ENCODE assay signal across 34 mouse cellular contexts in the genomic region with DNA sequence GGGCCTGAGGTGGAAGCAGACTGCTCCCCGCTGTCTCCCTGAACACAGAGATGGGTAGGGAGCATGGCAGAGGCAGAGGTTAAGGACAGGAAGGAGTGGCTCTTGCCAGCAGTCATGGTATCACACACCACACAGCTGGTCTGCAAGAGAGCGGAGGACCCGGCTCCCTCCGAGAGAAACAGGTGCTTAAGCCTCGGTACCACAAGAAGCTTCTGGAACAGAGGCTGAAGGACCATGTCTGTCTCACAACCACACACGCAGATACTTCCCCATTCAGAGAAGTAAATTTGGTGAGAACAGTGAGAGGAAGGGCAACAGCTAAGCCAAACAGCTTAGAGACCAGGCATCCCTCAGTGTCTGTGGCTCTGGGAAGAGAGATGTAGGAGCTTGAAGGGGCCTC. TPM values are rescaled to one million over a fixed set of nuclear protein-coding genes. Genes with fewer than 3 reads are reported as not detected.
DNase-seq lines count a peak whose midpoint lies in the region; ATAC-seq and TF ChIP-seq lines count a peak whose summit lies in the region.
"Had no signal": no experiment of that assay in that cellular context is flagged by ENCODE, and none has a peak within 500 bp of the region (broad histone marks: within the 10 kb centered on the region; RNA-seq: fewer than 3 reads in every experiment).

No protein-coding gene starts in this region.

- peak overlapping the region; percentile 12; the same call in 1 of the 2 replicates for H3K9ac ChIP-seq in forebrain, embryonic 11.5 days (ENCODE audit: low read length)
- no peak overlapping the region; the same call in 1 of the 2 replicates for H3K9ac ChIP-seq in forebrain, embryonic 13.5 days
- no peak overlapping the region for H3K9ac ChIP-seq in neural tube, embryonic 13.5 days
- no peak overlapping the region for H3K9ac ChIP-seq in neural tube, embryonic 15.5 days (replicated peaks)
- H3K9ac ChIP-seq: embryonic facial prominence, embryonic 15.5 days; limb, embryonic 12.5 days; liver, embryonic 14.5 days; lung, embryonic 15.5 days had no signal

- peaks cover 6% of the 10 kb centered on the region; the same call in 1 of the 2 replicates for H3K27me3 ChIP-seq in forebrain, embryonic 11.5 days (ENCODE audit: control insufficient read depth, insufficient read depth, low read length)
- peaks cover 8% of the 10 kb centered on the region; the same call in 1 of the 2 replicates for H3K27me3 ChIP-seq in forebrain, embryonic 13.5 days
- peaks cover 11% of the 10 kb centered on the region for H3K27me3 ChIP-seq in neural tube, embryonic 13.5 days
- peaks cover 5% of the 10 kb centered on the region; the same call in 1 of the 2 replicates for H3K27me3 ChIP-seq in neural tube, embryonic 15.5 days (replicated peaks)

- no peak for TF ChIP-seq CTCF in left cerebral cortex, adult 2 months (IDR thresholded peaks at IDR 0.05)

- 91% methylated on average over 6 of the region's 6 CpGs for WGBS in forebrain, embryonic 11.5 days
- 91% methylated on average over 6 of the region's 6 CpGs for WGBS in forebrain, embryonic 13.5 days
- 89% methylated on average over 6 of the region's 6 CpGs for WGBS in neural tube, embryonic 13.5 days
- WGBS in neural tube, embryonic 15.5 days = 93% methylated on average over 6 of the region's 6 CpGs

- DNase-seq in forebrain, embryonic 11.5 days (ENCODE audit: low spot score) = no peak
- DNase-seq in left cerebral cortex, adult 2 months (ENCODE audit: extremely low spot score in 1 of 2, low spot score in 2 of 2) = no peak
- no peak for DNase-seq in left cerebral cortex, adult 8-10 months (ENCODE audit: low spot score in 2 of 2)
- DNase-seq in neural tube, embryonic 10.5 days (ENCODE audit: extremely low spot score, low spot score) = no peak
- DNase-seq in Muller cell, postnatal 12 days (ENCODE audit: inconsistent ontology term) = no peak
- DNase-seq: adrenal gland, postnatal 10 days; cerebellum, adult 18-20 months; cerebellum, postnatal 25 days; embryo, embryonic 11 days; heart, postnatal 4 days; kidney, adult 18-20 months; lung, postnatal 36 days; right cerebral cortex, adult 18-20 months; right cerebral cortex, postnatal 4 days; thymus, adult 18-20 months; thymus, postnatal 36 days had no signal

- H3K36me3 ChIP-seq in forebrain, embryonic 11.5 days (ENCODE audit: control insufficient read depth, insufficient read depth, low read length) = no peaks in the 10 kb centered on the region
- H3K36me3 ChIP-seq in forebrain, embryonic 13.5 days (ENCODE audit: poor library complexity, severe bottlenecking) = no peaks in the 10 kb centered on the region
- H3K36me3 ChIP-seq in neural tube, embryonic 13.5 days = no peaks in the 10 kb centered on the region
- H3K36me3 ChIP-seq in neural tube, embryonic 15.5 days = no peaks in the 10 kb centered on the region
- H3K36me3 ChIP-seq: embryonic facial prominence, embryonic 15.5 days; heart, embryonic 10.5 days; limb, embryonic 12.5 days; lung, embryonic 15.5 days had no signal

- no peaks in the 10 kb centered on the region for H3K9me3 ChIP-seq in forebrain, embryonic 11.5 days (ENCODE audit: control insufficient read depth, low read length)
- no peaks in the 10 kb centered on the region for H3K9me3 ChIP-seq in forebrain, embryonic 13.5 days (replicated peaks)
- H3K9me3 ChIP-seq in neural tube, embryonic 13.5 days = no peaks in the 10 kb centered on the region
- H3K9me3 ChIP-seq in neural tube, embryonic 15.5 days (replicated peaks) = no peaks in the 10 kb centered on the region
- H3K9me3 ChIP-seq: embryonic facial prominence, embryonic 15.5 days; G1E; heart, embryonic 10.5 days; limb, embryonic 12.5 days; lung, embryonic 15.5 days; megakaryocyte, embryonic 14.5 days had no signal

- peaks cover 4% of the 10 kb centered on the region; the same call in 1 of the 2 replicates for H3K4me1 ChIP-seq in forebrain, embryonic 11.5 days (replicated peaks; ENCODE audit: control insufficient read depth, insufficient read depth, low read length)
- peaks cover 10% of the 10 kb centered on the region for H3K4me1 ChIP-seq in forebrain, embryonic 13.5 days
- peaks cover 9% of the 10 kb centered on the region for H3K4me1 ChIP-seq in neural tube, embryonic 13.5 days (replicated peaks)
- peaks cover 13% of the 10 kb centered on the region for H3K4me1 ChIP-seq in neural tube, embryonic 15.5 days

- no peak for ATAC-seq in forebrain, embryonic 11.5 days (replicated peaks; ENCODE audit: low FRiP score)
- ATAC-seq in forebrain, embryonic 13.5 days = no peak
- no peak for ATAC-seq in neural tube, embryonic 13.5 days (ENCODE audit: low read depth)
- no peak for ATAC-seq in neural tube, embryonic 15.5 days (ENCODE audit: low FRiP score)
- ATAC-seq: activated CD4-positive, CD25-positive, alpha-beta regulatory T cell, adult 4 months; inflammation-experienced regulatory T-cells, adult 6 months had no signal

- no peak overlapping the region for H3K4me2 ChIP-seq in forebrain, embryonic 11.5 days (ENCODE audit: low read depth, low read length, severe bottlenecking)
- no peak overlapping the region for H3K4me2 ChIP-seq in forebrain, embryonic 13.5 days
- no peak overlapping the region for H3K4me2 ChIP-seq in neural tube, embryonic 13.5 days
- H3K4me2 ChIP-seq in neural tube, embryonic 15.5 days = no peak overlapping the region
- H3K4me2 ChIP-seq: embryonic facial prominence, embryonic 15.5 days; limb, embryonic 12.5 days; lung, embryonic 15.5 days had no signal

- intact Hi-C loops in left cerebral cortex, adult 2 months (cut with DNase I) = no loop called here

- H3K4me3 ChIP-seq in forebrain, embryonic 11.5 days (ENCODE audit: low read depth, low read length) = no peak overlapping the region
- no peak overlapping the region for H3K4me3 ChIP-seq in forebrain, embryonic 13.5 days
- no peak overlapping the region for H3K4me3 ChIP-seq in left cerebral cortex, adult 2 months
- no peak overlapping the region for H3K4me3 ChIP-seq in neural tube, embryonic 13.5 days
- H3K4me3 ChIP-seq in neural tube, embryonic 15.5 days (replicated peaks) = no peak overlapping the region
- H3K4me3 ChIP-seq: embryonic facial prominence, embryonic 15.5 days; heart, embryonic 10.5 days; limb, embryonic 12.5 days; lung, embryonic 15.5 days had no signal

- H3K27ac ChIP-seq in forebrain, embryonic 11.5 days (ENCODE audit: low read depth, low read length) = no peak overlapping the region
- no peak overlapping the region for H3K27ac ChIP-seq in forebrain, embryonic 13.5 days
- H3K27ac ChIP-seq in left cerebral cortex, adult 2 months = peak overlapping the region; percentile 71
- peak overlapping the region; percentile 42 for H3K27ac ChIP-seq in neural tube, embryonic 13.5 days (replicated peaks)
- H3K27ac ChIP-seq in neural tube, embryonic 15.5 days (replicated peaks) = peak overlapping the region; percentile 33; the same call in 1 of the 2 replicates
- H3K27ac ChIP-seq: embryonic facial prominence, embryonic 15.5 days; heart, embryonic 10.5 days; kidney, postnatal 0 days; limb, embryonic 12.5 days; liver, embryonic 14.5 days; lung, embryonic 15.5 days had no signal

RNA-seq across cellular contexts. Expression of a gene that starts 3.9 kb away (rescaled TPM):
- polyA plus RNA-seq in forebrain, embryonic 11.5 days (2014; fragmentation: Nextera tagmentation; extraction: Ambion mirVana) = 37.1 and 43.0 TPM in 2 replicates
- polyA plus RNA-seq in forebrain, embryonic 13.5 days (2015; fragmentation: Nextera tagmentation; extraction: Ambion mirVana) = 28.1 and 30.6 TPM in 2 replicates
- total RNA-seq in left cerebral cortex, adult 2 months (2021) = 10 to 100 TPM; 61.5 to 63.2 TPM
- total RNA-seq in left cerebral cortex, adult 8-10 months (2022) = 10 to 100 TPM; 57.0 to 73.5 (median 61.5) TPM
- 38.7 and 38.9 TPM in 2 replicates for polyA plus RNA-seq in neural tube, embryonic 13.5 days (2015; fragmentation: Nextera tagmentation; extraction: Ambion mirVana)
- 39.6 and 41.1 TPM in 2 replicates for polyA plus RNA-seq in neural tube, embryonic 15.5 days (2015; fragmentation: Nextera tagmentation; extraction: Ambion mirVana)

RNA-seq across cellular contexts. Expression of a gene that starts 33.3 kb away (rescaled TPM):
- polyA plus RNA-seq in forebrain, embryonic 11.5 days (2014; fragmentation: Nextera tagmentation; extraction: Ambion mirVana) = not detected in 2 replicates
- polyA plus RNA-seq in forebrain, embryonic 13.5 days (2015; fragmentation: Nextera tagmentation; extraction: Ambion mirVana) = 0.25 TPM in 1 of 2 replicates, not detected in the other
- total RNA-seq in left cerebral cortex, adult 2 months (2021) = not detected
- under 1 TPM in 1 of 4 experiments, not detected in 3; 0.53 TPM for total RNA-seq in left cerebral cortex, adult 8-10 months (2022)
- 0.23 and 0.31 TPM in 2 replicates for polyA plus RNA-seq in neural tube, embryonic 13.5 days (2015; fragmentation: Nextera tagmentation; extraction: Ambion mirVana)
- polyA plus RNA-seq in neural tube, embryonic 15.5 days (2015; fragmentation: Nextera tagmentation; extraction: Ambion mirVana) = 0.46 and 0.50 TPM in 2 replicates
- total RNA-seq: gastrocnemius, adult 8-10 months; heart, postnatal 4 days; layer of hippocampus, postnatal 25 days had no signal
- polyA plus RNA-seq: gonadal fat pad, adult 2 months; heart, embryonic 10.5 days; heart, embryonic 16.5 days; inflammation-experienced regulatory T-cells, adult 6 months; lung, embryonic 15.5 days; stomach, embryonic 14.5 days had no signal

RNA-seq across cellular contexts. Expression of a gene that starts 38.1 kb away (rescaled TPM):
- 53.1 and 60.9 TPM in 2 replicates for polyA plus RNA-seq in forebrain, embryonic 11.5 days (2014; fragmentation: Nextera tagmentation; extraction: Ambion mirVana)
- 57.5 and 60.9 TPM in 2 replicates for polyA plus RNA-seq in forebrain, embryonic 13.5 days (2015; fragmentation: Nextera tagmentation; extraction: Ambion mirVana)
- 10 to 100 TPM; 31.4 to 62.5 TPM for total RNA-seq in left cerebral cortex, adult 2 months (2021)
- 10 to 100 TPM; 26.1 to 35.5 (median 27.9) TPM for total RNA-seq in left cerebral cortex, adult 8-10 months (2022)
- polyA plus RNA-seq in neural tube, embryonic 13.5 days (2015; fragmentation: Nextera tagmentation; extraction: Ambion mirVana) = 59.9 and 60.1 TPM in 2 replicates
- 51.1 and 52.8 TPM in 2 replicates for polyA plus RNA-seq in neural tube, embryonic 15.5 days (2015; fragmentation: Nextera tagmentation; extraction: Ambion mirVana)

Comparison
In these comparisons a context has a peak if more than half of its experiments do, and no peak if none do; other contexts are left out.
1. H3K27ac ChIP-seq: peak in left cerebral cortex, adult 2 months (single experiment), neural tube, embryonic 13.5 days (single experiment) and neural tube, embryonic 15.5 days (single experiment); none in forebrain, embryonic 11.5 days (single experiment) and forebrain, embryonic 13.5 days (single experiment).